Mouse (Mus musculus) Muller cell, postnatal 12 days (primary cell): Measurements from ENCODE around the gene Gxylt2.

Source experiments
- DNase-seq: peaks from one replicate; pipeline ENCODE4 v3.0.0-alpha.2; 2015; ENCODE audit errors: inconsistent ontology term

Gxylt2 gene

GRCm38 (mm10) chr6:100715296-100715828 lies 10.8 kb downstream of the Gxylt2 start:
- DNase-seq = no peak

- no peak for DNase-seq
Observed at GRCm38 (mm10) chr6:100716152-100716551, 11.6 kb downstream of the Gxylt2 start.

GRCm38 (mm10) chr6:100716817-100717216 lies 12.3 kb downstream of the Gxylt2 start:
- DNase-seq = no peak

- no peak for DNase-seq
Observed at GRCm38 (mm10) chr6:100720098-100720501, 15.6 kb downstream of the Gxylt2 start.

- DNase-seq = no peak
Observed at GRCm38 (mm10) chr6:100720882-100721721, 16.6 kb downstream of the Gxylt2 start.

GRCm38 (mm10) chr6:100731996-100732375 lies 27.5 kb downstream of the Gxylt2 start:
- DNase-seq = peak; percentile 37

GRCm38 (mm10) chr6:100732376-100733021 lies 28.0 kb downstream of the Gxylt2 start:
- DNase-seq = no peak

- DNase-seq = no peak
Observed at GRCm38 (mm10) chr6:100733218-100733617, 28.7 kb downstream of the Gxylt2 start.

GRCm38 (mm10) chr6:100734321-100734720 lies 29.8 kb downstream of the Gxylt2 start:
- no peak for DNase-seq

GRCm38 (mm10) chr6:100758431-100759208 lies 54.1 kb downstream of the Gxylt2 start:
- DNase-seq = no peak

GRCm38 (mm10) chr6:100767756-100768155 lies 63.2 kb downstream of the Gxylt2 start:
- DNase-seq = no peak

GRCm38 (mm10) chr6:100775923-100776505 lies 71.5 kb downstream of the Gxylt2 start:
- no peak for DNase-seq

GRCm38 (mm10) chr6:100778595-100778994 lies 74.1 kb downstream of the Gxylt2 start:
- no peak for DNase-seq

- DNase-seq = no peak
Observed at GRCm38 (mm10) chr6:100780421-100780820, 75.9 kb downstream of the Gxylt2 start.

GRCm38 (mm10) chr6:100781644-100782043 lies 77.1 kb downstream of the Gxylt2 start:
- DNase-seq = peak; percentile 4

- no peak for DNase-seq
Observed at GRCm38 (mm10) chr6:100787726-100788125, 83.2 kb downstream of the Gxylt2 start.

GRCm38 (mm10) chr6:100789161-100789560 lies 84.6 kb downstream of the Gxylt2 start:
- DNase-seq = no peak

- no peak for DNase-seq
Observed at GRCm38 (mm10) chr6:100792055-100792659, 87.6 kb downstream of the Gxylt2 start.

GRCm38 (mm10) chr6:100792973-100793769 lies 88.6 kb downstream of the Gxylt2 start:
- DNase-seq = no peak

GRCm38 (mm10) chr6:100795797-100796196 lies 91.3 kb downstream of the Gxylt2 start:
- no peak for DNase-seq
